Mouse (Mus musculus): Measurements from ENCODE around the gene Brf1. TPM values are rescaled to one million over a fixed set of nuclear protein-coding genes. Genes with fewer than 3 reads are reported as not detected.

Gene Brf1
- total RNA-seq, 2 experiments from 2014 or later: 27.2 to 29.3 TPM

DNA sequence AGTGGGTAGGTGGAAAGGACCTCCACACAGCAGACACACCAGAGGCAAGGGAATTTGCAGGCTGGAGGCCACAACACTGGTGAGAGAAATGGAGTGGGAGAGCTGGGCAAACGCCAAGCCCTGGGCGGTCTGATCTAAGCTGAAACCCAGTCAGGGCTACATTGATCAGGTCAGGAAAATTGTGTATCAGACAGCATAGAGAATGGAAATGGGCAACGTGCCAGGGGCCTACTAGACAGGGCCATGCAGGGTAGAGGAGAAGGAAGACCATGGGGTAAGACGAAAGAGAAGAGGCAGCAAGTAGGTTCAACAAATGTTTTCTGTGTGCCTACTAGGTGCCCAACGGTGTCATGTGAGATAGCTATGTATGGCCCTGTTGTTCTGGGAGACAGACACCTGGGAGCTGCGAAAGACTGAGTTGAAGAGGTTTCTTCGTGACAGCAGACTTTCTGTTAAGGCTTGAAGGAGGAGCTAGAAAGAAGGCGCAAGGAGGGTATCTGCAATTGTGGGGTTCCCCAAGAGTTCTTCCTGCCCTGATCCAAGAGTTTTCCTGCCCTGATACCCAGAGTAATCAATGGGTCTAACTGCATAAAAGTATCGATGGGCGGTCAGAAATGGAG lies 59.2 kb downstream of the Brf1 start:
- ATAC-seq (replicated peaks; ENCODE audit: poor library complexity): peak; percentile 5; the same call in 1 of the 2 replicates

DNA sequence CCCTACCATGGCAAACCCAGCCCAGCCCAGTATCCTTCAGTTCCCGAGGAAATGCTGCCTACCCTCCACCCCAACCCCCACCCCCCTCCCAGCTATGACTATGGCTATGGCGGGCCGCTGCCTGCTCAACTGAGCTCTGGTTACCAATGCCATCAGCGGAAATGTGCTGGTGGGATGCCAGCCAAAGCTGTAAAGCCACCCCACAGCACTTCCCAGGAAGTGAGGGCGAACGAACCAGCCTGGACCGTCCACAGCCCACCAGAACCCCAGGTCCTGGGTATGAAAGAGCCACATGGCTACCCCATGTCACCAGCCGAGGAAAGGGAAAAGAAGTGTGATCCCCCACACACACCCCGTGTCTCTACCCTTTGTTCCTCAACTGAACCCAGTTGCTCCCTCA lies 59.8 kb downstream of the Brf1 start:
- ATAC-seq (replicated peaks; ENCODE audit: poor library complexity): no peak

DNA sequence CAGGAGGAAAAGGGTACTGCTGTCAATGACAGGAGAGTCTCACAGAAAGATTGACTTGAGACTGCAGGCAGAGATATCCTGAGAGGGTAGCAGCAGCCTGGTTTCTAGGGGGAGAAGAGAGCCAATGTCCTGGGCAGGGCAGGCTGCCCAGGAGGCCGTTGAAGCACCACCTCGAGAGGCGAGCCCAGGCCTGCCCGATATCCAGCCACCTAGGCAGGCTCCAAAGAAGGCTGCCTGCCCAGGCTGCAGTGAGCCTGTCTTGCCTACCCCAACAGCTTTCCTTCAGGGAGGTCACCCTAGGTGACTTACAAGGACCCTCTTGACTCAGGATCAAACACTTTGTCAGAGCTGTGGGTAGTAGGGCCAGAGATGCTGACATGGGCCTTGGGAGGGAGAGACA lies 60.3 kb downstream of the Brf1 start:
- no peak for ATAC-seq (replicated peaks; ENCODE audit: poor library complexity)

DNA sequence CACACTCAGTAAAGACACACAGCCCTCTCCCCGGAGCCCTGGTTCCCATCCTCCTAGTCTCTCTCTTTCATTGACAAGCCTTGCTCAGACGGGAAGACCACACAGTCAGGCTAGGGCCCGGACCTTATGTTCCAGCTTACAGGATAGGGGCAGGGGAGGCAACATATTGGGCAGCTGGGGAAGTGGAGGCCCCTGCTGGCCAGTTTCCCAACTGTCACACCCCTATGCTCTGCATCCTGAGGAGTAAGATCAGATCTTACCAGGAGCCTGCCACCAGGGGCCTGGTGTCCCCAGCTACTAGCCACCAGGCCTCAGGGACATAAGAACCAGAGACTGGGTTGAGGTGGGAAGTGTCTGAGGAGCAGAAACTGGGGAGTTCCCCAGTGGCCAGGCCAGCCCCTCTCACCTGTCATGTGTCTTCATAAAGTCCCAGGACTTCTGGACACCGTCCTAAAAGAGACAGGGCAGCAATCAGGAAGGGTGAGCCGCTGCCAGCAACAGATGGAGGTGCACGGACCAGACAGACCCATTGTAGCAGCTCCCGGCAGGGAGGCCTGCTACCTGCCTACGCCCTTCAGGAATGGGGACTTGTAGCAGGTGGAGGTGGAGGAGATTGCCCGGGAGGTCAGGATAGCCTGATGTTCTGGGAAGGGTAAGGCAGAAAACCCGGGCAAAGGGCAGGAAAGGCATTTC lies 61.5 kb downstream of the Brf1 start:
- peak; percentile 43 for ATAC-seq (replicated peaks; ENCODE audit: poor library complexity)

DNA sequence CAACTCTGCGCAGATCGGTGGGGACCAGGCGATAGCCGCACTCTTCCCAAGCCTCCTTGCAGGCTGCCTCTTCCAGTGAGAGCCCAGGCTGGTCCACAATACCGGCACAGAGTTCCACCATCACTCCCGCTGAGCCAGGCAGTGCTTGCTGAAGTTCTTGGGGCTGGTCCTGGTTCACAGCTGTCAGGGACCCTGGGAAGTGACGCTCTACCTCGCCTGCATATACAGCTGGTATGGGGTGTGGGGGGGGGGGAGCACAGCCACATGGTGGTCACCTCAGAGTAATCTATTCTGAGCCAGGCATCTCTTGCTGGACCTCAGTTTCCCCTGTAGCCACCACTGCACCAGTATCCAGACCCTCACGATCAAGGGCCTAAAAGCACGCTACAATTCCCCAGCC lies 62.1 kb downstream of the Brf1 start:
- no peak for ATAC-seq (replicated peaks; ENCODE audit: poor library complexity)

DNA sequence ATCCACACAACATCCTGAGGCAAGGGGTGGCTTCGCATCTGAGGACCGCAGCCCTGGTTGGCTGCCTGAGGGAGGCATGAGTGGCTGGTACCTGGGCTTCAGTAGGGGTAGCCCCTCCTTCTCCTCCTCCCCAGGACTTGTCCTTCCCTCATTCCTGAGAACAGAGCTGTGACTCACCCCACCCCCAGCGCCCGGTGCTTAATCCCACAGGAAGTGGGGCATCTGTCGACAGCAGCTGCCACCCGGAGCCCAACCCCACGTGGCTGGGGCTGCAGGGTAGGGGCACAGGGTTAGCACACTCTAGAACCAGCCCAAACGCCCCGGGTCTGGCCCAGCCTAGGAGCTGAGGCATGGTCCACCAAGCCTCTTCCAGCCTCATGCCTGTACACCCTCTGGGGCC lies 62.6 kb downstream of the Brf1 start:
- ATAC-seq (replicated peaks; ENCODE audit: poor library complexity): no peak

DNA sequence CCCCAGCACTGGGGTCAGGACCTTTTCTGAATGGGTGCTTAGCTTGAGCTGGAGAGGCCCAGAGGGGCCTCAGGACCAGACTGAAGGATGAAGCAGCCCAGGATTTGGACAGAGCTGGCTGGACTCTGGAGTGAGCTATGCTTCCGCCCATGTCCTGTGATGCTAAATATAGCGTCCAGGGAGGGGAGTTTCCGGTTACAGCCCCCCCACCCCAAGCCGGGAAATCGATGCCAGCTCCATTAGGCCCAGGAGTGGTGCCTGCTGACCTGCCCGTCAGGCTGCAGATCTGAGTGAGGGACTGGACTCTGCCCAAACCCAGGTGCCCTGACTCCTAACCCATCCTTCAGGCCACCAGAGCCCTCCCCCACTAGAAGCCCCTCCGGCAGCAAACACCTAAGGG lies 67.9 kb downstream of the Brf1 start:
- no peak for ATAC-seq (replicated peaks; ENCODE audit: poor library complexity)

DNA sequence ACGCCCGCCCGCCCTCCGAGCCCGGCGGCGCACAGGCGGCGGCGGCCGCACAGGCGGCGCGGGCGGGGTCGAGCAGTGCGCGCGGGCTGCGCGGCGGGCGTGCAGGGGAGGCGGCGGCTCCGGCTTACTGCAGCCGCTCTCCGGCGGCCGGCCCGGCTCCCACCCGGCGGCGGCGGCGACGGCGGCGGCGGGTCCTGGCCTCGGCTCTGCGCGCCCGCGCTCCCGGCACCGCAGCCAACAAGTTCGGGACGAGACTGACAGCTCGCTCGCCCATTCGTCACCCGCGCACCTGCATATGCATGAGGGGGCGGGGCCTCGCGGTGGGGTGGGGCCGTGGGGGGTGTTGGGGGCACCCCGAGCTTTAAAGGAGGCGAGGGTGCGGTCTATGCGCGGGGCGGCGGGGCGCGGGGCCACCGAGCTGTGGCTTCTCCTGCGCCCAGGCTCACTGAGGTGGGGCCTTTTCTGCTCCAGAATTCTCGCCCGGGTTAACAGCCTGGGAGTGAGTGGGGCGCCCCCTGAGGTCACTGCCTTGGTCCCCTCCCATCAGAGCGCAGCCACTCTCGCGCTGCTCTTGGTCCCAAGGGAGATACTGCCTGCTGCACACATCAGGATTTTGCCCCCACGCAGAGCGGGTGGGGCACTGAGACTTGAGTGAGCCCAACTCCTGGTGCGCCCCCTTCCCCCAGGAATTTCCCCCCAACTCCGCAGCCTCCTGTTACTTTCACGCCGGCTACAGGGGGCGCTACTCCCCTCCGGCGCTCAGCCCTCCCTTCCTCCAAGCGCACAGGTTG lies 70.7 kb downstream of the Brf1 start, which contains the start of gene Jag2:
Jag2 (minus strand) TSS at position 215 of the 791 bp plus-strand sequence.
- ATAC-seq (replicated peaks; ENCODE audit: poor library complexity): peak; percentile 38

DNA sequence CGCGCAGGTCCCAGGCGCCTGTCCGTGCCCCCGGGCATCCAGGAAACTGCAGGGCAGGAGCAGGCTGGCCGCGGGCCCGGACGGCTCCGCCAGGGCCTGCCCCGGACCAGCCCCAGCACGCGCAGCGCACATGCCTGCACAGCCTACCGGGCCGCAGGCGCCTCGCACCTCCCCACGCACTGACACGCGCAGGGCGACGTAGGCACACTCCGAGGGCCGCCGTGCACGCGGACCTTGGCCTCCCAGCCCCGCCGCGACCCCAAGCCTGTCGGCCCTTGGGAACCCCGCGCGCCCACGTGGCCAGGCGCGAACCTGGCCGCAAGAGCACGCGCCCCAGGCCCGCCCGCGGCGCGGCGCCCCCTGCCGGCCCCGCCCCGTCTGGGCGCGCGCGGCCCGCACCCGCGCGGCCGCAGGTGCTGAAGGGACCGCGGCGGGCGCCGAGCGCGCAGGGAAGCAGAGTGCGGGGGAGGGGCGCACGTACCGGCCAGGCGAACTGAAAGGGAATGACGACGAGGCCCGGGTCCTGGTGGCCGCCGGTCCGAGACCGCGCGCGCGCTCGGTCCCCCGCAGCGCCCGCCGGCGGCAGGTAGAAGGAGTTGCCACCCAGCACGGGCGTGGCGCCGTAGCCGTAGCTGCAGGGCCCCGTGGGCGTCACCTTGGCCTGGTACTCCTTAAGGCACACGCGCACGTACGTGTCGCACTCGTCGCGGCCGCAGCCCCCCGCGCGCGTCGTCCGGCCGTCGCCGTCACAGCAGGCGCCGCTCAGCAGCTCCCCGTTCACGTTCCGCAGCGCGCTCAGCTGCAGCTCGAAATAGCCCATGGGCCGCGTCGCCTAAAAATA lies 71.9 kb downstream of the Brf1 start:
- ATAC-seq (replicated peaks; ENCODE audit: poor library complexity): peak; percentile 26; the same call in 1 of the 2 replicates

DNA sequence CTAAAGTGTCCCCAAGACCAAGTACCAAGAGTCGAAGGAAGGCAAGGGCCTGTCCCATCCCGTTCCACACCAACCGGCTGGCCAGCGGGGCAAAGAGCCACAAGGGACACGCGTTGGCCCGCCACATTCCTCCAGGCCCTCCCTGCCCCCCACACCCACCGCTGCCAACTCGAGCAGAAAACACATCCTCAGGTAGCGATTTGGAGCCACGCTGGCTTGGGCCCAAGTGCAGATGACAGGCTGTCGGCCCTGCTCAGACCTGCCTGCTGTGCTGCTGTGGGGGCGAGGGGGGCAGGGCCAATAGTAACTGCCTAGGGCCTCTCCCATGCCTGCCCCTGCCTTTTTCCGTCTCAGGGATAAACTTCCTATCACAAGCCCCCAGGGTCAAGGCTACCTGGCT lies 73.2 kb downstream of the Brf1 start:
- ATAC-seq (replicated peaks; ENCODE audit: poor library complexity): no peak

DNA sequence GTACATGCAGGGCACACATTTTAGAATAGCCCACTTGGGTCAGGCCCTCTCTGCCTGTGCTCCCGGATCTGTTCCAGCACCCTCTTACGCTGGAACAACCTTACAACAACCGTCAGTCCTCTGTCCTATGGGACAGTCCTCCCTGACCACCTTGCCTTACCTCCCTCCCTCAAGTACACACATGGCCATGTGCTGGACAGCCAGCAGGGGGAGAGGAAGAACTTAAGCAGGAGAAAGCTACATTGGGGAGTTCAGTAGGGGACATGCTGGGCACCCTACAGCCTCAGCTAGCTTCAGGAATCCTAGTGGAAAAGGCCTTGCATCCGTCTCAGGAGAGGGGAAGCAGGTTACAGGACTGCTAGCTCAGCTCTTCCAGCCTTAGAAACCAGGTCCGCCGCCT lies 74.6 kb downstream of the Brf1 start:
- ATAC-seq (replicated peaks; ENCODE audit: poor library complexity): no peak

DNA sequence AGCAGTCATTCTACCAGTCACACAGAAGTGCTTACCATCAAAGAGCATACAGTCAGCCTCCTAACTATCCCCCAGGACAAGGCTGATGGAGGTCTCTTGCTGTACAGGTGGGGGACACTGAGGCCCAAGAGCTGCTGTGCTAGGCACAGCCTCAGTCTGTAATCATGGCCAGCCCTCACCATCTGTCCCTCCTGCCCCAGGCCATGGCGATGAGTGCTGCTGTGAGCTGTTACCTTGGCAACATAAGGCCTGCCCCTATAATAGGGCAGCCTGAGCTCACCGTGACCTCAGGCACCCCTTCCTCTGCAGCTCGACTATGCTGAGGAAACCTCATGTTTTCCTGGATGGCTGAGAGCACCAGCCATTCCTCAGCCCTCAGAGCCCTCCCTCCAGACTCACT lies 78.0 kb downstream of the Brf1 start:
- ATAC-seq (replicated peaks; ENCODE audit: poor library complexity): no peak

DNA sequence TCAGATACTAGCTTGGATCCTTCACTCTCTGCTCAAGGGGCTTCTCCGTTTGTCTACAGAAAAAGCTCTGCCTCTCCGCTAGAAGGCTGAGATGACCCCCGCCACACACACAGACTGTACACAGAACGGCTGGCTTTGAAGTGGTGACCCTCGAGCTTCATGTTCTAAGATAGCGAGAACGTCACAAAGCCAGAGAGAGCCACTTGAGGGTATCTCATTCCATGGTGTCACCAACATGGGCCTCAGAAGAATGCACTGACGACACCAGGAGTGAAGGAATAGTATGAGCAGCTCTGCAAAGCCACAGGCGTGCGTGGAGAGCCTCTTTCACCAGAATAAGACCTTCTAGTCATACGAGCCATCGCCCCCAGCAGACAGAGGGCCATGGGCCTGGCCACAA lies 79.0 kb downstream of the Brf1 start:
- ATAC-seq (replicated peaks; ENCODE audit: poor library complexity): no peak

DNA sequence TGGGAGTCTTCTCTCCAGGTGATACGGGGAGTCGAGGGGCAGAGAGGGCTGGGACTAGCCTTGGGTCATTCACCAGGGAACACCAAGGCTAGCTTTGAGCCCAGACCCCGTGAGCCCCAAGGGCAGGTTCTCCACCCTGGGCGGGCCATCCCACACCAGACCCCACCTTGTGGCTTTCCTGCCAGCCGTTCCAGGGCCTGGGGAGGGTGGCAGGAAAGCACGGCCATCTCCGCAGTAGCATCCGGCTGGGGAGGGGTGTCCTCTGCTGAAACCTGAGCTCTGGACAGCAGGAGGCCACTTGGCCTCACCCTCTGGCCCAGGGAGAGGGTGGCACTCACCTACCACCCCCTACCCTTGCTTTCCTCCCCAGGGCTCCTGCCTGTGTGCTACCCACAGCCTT lies 82.6 kb downstream of the Brf1 start:
- ATAC-seq (replicated peaks; ENCODE audit: poor library complexity): peak; percentile 17; the same call in 1 of the 2 replicates

DNA sequence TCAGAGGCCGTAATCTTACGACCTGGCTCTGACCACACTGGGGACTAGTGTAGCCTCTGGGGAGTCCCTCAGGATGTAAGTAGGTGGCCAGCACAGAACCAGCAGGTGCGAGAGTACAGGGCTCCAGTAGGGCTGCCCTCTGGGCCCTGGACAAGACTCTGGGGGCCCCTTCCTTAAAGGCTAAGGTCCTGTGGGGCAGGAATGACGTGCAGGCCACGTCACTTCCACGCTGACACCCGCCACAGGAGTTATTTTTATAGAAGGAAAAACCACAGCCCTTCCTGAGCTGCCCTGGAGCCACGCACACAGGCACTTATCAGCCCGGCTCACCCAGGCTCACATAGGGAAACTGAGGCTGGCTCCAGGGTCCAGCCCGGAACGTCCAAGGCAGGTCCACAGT lies 83.0 kb downstream of the Brf1 start:
- ATAC-seq (replicated peaks; ENCODE audit: poor library complexity): peak; percentile 53

DNA sequence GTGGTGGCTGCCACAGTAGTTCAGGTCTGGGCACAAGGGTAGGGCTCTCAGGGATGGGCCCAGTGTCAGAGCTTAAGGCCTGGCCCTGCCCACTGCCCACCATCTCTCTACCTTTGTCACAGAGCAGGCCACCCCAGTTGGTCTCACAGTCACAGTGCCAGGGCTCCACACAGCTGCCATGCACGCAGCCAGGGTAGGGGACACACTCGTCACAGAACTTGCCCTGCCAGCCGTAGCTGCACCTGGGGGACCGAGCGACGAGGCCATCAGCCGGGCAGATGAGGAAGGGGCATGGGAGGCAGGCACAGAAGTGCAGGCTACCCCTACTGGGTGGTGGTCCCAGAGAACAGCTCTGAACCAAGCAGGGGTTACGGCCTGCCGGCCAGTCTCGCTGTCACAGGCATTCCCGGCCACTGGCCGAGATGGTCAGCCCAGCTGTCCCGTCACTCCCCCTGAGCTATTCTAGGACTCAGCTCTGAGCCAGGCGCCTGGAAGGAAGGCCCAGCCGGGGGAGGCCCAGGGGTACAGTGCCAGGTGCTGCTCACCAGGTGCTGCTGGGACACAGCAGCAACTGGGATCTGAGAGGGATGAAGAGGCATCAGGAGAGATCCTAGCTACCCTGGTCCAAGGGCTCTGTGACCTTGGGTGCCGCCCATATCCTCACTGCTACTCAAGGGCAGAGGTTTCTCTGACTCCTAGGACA lies 83.7 kb downstream of the Brf1 start:
- ATAC-seq (replicated peaks; ENCODE audit: poor library complexity): no peak

DNA sequence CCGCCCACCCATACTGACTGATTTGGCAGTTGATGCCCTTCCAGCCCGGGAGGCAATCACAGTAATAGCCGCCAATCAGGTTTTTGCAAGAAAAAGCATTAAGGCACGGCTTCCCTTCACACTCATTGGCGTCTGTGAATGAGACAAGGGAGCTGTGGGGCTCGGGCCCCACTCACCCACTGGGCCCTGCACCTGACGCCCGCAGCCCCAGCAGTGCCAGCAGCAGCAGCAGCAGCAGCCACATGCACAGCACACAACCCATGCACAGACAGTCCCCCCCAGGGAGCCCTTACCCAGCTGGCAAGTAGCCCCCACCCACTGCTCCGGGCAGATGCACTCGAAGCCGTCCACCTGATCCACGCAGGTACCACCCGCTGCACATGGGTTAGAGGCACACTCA lies 84.9 kb downstream of the Brf1 start:
- no peak for ATAC-seq (replicated peaks; ENCODE audit: poor library complexity)

DNA sequence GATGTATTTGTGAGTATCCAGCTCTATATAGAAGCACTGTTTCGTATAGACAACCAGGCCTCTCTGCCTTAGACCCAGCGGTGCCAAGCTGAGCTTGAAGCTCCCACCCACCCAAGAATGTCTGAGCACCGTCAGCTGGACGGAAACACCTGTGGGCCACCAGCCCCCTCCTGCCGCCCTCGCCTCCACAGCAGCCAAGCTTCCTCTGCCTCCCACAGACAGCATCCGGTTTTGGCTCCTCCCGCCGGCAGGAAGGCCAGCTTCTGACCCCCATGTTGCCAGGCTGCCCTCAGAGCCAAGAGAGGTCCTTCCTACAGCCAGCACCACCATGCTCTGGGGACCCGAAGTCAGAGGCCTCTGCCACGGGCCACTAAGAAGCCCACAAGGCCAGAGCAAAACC lies 86.0 kb downstream of the Brf1 start:
- ATAC-seq (replicated peaks; ENCODE audit: poor library complexity): 0 out of 2 replicates have a peak, but pooled peaks have one; percentile 4

DNA sequence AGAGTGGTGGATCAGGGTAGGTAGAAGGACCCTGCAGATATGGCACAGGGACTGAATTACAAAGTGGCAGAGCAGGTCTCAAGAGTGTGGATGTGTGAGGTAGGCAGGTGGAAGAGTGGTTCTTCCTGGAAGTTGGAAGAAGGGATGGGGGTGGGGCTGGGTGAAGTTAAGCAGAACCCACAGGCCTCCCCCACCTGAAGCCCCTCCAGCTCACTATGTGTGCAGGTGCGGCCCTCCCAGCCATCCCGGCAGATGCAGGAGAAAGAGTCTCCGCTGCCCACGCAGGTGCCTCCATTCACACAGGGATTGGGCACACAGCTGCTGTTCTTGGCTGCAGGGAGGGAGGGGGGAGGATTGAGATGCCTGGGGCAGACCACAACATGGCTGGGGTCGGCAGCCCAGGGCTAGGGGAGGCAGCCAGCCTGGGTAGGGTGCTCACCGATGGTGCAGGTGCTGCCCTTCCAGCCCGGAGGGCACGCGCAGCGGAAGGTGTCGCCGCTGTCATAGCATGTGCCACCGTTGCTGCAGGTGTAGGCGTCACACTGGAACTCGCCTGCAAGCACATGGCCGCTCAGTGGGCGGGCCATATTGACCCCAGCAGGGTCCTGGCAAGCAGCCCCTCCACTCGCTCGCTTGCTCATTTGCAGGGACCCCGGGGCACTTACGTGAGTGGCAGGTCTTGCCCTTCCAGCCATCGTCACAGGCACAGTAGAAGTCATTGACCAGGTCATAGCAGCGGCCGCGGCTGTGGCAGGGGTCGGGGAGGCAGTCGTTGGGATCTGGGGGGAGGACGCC lies 87.4 kb downstream of the Brf1 start:
- no peak for ATAC-seq (replicated peaks; ENCODE audit: poor library complexity)

DNA sequence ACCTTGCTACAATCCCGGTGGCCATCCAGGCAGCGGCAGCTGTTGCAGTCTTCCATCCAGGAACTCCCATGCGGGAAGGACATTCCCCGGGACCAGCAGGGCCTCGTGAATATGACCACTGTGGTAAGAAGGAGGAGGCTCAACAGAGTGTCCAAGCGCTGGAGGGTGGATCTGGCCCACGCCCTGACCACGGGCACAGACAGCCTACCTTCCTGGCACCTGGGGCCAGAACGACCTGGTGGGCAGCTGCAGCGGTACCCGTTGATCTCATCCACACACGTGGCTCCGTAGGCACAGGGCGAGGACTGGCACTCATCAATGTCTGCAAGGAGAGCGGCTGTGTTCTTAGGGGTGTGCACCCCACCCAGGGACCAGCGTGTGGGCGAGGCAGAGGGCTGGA lies 88.8 kb downstream of the Brf1 start:
- no peak for ATAC-seq (replicated peaks; ENCODE audit: poor library complexity)
